Mouse (Mus musculus) regulatory T cell (primary cell): Measurements from ENCODE around the gene Prdm16.

Experiments used
- in situ Hi-C: fragments of 300-600 bp; cut with MboI, MseI; formaldehyde crosslinking; loops from one replicate; pipeline ENCODE4 v1.15.1; 2025; ENCODE audit warnings: high pct_unique_total_duplicates

The Prdm16 gene

GRCm38 (mm10) chr4:154517991-154518390, 118.7 kb downstream of the Prdm16 start:
- in situ Hi-C loops = no loop called here

GRCm38 (mm10) chr4:154516470-154516869, 120.2 kb downstream of the Prdm16 start:
- in situ Hi-C loops = no loop called here

GRCm38 (mm10) chr4:154513664-154514063, 123.0 kb downstream of the Prdm16 start:
- in situ Hi-C loops = no loop called here

- in situ Hi-C loops = no loop called here
Measured at GRCm38 (mm10) chr4:154512518-154513090, 124.1 kb downstream of the Prdm16 start.

- in situ Hi-C loops = no loop called here
Measured at GRCm38 (mm10) chr4:154511767-154512166, 124.9 kb downstream of the Prdm16 start.

GRCm38 (mm10) chr4:154506774-154507435, 129.8 kb downstream of the Prdm16 start:
- in situ Hi-C loops = no loop called here

GRCm38 (mm10) chr4:154505313-154505712, 131.4 kb downstream of the Prdm16 start:
- in situ Hi-C loops = no loop called here

- in situ Hi-C loops = no loop called here
Measured at GRCm38 (mm10) chr4:154503260-154503829, 133.3 kb downstream of the Prdm16 start.

- in situ Hi-C loops = no loop called here
Measured at GRCm38 (mm10) chr4:154502403-154503000, 134.2 kb downstream of the Prdm16 start.

GRCm38 (mm10) chr4:154500695-154501094, 136.0 kb downstream of the Prdm16 start:
- in situ Hi-C loops = no loop called here

- in situ Hi-C loops = no loop called here
Measured at GRCm38 (mm10) chr4:154499701-154500523, 136.8 kb downstream of the Prdm16 start.

GRCm38 (mm10) chr4:154497423-154498175, 139.1 kb downstream of the Prdm16 start:
- in situ Hi-C loops = no loop called here

- in situ Hi-C loops = no loop called here
Measured at GRCm38 (mm10) chr4:154496991-154497390, 139.7 kb downstream of the Prdm16 start.

GRCm38 (mm10) chr4:154496522-154496921, 140.2 kb downstream of the Prdm16 start:
- in situ Hi-C loops = no loop called here

GRCm38 (mm10) chr4:154493996-154494395, 142.7 kb downstream of the Prdm16 start:
- in situ Hi-C loops = no loop called here

GRCm38 (mm10) chr4:154492714-154493121, 144.0 kb downstream of the Prdm16 start:
- in situ Hi-C loops = no loop called here

- in situ Hi-C loops = no loop called here
Measured at GRCm38 (mm10) chr4:154492268-154492667, 144.4 kb downstream of the Prdm16 start.

GRCm38 (mm10) chr4:154488031-154488430, 148.6 kb downstream of the Prdm16 start:
- in situ Hi-C loops = no loop called here

GRCm38 (mm10) chr4:154482695-154483094, 154.0 kb downstream of the Prdm16 start:
- in situ Hi-C loops = no loop called here

- in situ Hi-C loops = no loop called here
Measured at GRCm38 (mm10) chr4:154481771-154482637, 154.7 kb downstream of the Prdm16 start.
